Mouse (Mus musculus): ENCODE data around the gene Mink1. TPM values are rescaled to one million over a fixed set of nuclear protein-coding genes. Genes with fewer than 3 reads are reported as not detected.

The Mink1 gene
- polyA plus RNA-seq (2012; rRNA removed): 12.1 and 13.7 TPM in 2 replicates

DNA sequence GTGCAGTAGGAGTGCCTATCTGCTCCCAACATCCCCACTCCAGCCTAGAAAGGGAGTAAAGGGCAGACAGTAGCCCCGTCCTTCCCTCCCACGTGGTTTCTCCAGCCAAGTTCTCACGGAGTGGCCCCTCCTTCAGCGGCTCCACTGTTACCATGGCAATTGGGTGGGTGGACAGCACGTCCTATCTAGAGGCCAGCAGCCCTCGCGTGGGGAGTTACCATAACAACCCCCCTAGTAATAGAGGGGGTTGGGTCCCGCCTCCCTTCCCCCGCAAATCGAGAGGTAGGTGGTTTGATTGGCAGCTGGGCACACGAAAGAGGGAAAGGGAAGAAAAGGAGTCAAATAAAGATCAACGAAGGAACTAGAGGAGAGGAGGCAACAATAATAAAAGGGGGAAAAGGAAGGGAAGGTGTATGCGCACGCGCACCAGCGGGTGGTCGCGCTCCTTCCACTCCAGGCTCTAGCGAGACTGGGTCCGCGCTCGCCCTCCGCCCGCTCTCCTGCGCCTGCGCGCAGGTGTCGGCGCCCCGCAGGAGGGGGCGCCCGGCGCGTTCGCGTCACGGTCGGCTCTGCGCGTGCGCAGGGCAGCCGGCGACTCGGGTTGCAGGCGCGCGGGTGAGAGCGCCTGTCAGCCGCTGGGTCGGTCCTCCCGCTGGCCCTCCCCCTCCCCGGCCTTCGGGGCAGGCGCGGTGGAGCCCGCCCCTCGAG, at the start of gene Mink1:
Gene Mink1, plus strand, starts transcription at position 595 of the 708 bp plus-strand sequence.

DNA sequence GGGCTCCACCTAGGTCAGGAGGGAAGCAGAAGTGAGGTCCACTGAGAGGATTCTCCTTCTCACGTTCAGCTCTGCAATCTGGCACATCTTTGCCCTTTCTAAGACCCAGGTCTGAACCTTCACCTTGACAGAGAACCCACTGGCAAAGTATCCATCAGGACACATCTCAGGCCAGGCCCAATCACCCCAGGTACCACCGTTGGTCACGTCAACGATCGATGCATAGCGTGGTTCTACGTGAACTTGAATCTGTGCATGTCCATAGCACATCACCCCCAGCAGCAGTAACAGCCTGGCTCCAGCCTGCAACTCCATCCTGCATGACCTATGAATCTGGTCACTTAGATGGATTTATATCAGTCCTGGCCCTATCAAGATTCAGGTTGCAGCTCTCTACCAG, 48.4 kb upstream of the Mink1 start, which contains the start of gene Vmo1:
Gene Vmo1, minus strand, starts transcription at position 329 of the 400 bp plus-strand sequence.

DNA sequence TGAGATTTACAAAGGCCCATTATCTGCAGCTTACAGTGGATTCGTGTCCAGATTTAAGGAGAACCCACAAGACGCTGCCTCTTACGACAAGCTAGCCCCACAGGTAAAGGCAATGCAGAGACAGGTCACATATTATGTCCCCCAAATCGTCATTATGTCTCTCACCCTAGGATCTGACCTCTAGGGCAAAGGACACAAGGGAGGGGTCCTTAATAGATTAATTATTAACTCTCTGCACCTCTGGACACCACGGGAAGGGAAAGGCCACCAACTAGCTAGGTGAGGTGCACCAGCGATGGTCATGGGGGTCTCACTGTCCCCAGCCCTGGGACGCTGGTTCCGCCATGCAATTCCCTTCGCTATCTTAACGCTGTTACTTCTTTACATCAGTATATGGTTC, 43.8 kb upstream of the Mink1 start, which contains the start of gene Gltpd2:
Gene Gltpd2, plus strand, starts transcription at position 274 of the 400 bp plus-strand sequence.

DNA sequence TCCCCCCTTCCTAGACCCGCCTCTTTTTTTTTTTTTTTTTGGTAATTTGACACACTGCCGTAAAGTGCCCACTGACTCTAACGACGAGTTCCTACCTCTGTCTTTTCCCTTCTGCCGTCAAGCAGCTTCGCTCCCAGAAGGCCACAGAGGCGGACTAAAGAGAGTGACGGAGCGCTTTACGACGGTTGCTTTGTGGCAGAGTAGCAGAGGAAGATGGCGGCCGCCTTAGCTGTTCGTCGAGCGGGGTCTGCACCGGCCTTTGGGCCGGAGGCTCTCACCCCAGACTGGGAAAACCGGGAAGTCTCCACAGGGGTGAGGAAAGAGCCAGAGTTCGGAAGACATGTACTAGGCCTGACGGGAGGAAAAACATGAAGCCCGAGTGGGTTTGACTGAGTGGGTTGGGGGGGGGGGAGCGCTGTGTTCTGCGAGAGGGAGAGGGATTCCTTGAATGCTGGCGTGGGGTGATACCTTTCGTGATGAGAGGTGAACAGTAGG, 37.5 kb upstream of the Mink1 start, which contains the start of gene Psmb6:
Gene Psmb6, plus strand, starts transcription at position 184 of the 495 bp plus-strand sequence.

DNA sequence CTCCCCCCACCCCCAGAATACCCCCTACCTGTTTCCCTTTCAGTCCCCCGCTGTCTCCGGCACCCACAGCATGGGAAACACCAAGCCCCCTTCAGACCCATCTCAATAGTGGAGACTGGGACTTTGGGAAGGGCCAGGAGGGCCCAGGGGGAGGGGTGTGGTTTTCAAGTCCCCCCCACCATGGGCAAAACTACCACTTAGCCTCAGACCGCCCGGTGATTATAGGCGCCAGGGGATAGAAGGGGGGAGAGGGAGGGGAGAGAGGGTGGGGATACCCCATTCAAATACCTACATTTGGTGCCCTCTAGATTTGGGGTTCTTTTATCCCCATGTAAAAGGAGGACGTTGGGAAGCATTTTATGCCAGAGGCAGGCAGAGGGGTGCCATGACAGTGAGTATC, 29.8 kb upstream of the Mink1 start, which contains the start of gene Gm40193:
Gene Gm40193, minus strand, starts transcription at position 101 of the 400 bp plus-strand sequence.

DNA sequence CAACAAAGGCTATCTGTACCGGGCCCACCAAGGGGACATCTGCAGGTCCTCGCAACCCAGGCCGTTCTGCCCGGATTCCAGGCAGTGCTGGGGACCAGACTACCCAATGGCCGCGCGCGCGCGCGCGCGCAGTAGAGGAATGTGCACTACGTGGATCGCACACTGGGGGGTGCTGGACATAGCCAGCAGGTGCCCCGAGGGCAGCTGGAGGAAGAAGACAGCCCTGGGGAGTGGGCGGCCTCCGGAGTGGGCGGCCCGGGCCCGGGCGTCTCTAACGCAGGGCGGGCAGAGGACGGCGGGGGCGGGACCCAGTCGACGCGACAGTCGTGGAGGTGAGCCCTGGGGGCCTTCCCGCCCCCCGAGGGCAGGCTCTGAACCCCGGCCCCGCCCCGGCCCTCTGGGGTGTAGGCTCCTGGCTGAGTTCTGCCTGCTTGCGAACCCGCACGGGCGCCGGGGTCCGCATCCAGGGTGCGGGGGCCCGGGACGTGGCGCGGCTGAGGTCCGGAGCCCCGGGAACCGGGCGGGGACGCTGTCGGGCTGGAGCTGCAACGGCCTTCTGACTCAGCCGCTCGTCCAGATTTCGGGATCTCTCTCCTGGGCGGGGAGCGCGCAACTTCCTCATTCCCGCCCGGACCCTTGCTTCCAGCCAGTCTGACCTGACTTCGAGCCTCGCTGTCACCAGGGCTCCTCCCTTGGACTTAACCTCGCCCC, 22.6 kb upstream of the Mink1 start, which contains the start of gene Pld2:
Gene Pld2, plus strand, starts transcription at position 188 of the 711 bp plus-strand sequence.

DNA sequence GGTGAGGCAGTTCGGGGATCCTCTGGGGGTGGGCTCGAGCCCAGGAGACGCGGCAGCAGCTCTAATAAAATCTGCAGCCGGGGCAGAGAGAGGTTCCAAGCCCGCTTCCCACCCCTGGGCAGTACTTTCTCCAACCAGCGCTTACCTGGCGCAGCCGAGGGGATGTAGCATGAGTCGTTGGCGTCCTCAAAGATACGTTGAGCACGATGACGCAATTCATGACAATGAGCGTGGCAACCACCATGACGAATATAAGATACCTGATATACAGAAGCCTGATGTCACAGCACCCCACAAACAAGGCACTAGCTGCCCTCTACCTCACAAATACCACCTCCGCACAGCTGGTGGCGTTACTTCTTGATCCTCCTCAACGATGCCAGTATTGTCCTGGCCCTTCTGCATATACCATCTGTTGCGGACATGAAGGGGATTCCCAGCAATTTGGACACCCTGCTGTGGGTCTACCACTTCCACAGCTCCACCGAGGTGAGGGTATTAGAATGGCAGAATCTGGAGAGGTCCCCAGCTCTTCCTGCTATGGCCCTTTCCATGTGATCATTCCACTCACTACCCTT, 52.9 kb downstream of the Mink1 start, which contains the start of gene 4930544D05Rik:
Gene 4930544D05Rik, plus strand, starts transcription at position 333 of the 578 bp plus-strand sequence.

DNA sequence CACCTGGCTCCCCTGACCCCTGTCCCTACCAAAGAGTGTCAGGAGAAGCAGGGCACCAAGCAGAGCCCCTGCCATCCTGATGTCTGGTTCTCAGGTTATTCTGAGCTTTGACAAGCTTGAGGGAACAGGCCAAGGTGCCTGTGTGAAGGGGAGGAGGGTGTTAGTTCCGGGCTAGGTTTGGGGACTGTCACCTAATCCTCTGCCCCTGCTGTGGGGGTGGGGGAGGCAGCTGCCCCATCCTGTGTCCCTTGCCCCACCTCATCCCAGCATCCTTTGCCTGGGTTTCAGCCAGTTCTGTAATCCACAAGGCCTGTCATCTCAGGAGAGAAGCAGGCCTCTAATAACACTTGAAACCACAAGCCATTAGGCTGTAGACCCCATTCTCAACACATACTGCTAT, 56.4 kb downstream of the Mink1 start, which contains the start of gene Chrne:
Gene Chrne, minus strand, starts transcription at position 116 of the 400 bp plus-strand sequence.

DNA sequence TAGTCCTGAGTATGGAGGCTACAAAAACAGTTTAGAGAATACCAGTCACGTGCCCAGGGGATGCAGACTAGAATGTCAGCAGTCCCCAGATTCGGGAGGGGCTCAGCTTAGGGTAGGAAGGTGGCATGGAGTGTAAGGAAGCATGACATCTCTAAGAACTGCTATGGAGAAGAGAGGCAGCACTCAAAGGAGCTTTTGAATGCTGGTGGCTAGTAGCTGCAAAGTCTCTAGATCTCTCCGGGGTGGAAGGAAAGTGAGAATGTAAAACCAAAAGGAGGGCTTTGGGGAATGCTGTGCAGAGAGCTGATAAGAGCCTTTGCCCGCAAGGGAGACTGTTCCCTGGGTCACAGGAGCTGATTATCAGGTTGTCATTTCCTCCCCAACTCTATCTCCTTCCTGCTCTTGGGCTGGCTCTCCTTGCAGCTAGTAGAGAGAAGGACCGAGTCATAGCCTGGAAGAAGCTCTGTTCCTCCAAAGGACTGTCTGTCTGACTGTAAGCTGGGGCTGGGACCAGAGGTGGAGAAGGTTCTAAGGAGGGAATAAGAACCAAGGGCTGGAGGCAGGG, 76.1 kb downstream of the Mink1 start, which contains the start of gene Gp1ba:
Gene Gp1ba, plus strand, starts transcription at position 409 of the 565 bp plus-strand sequence.

DNA sequence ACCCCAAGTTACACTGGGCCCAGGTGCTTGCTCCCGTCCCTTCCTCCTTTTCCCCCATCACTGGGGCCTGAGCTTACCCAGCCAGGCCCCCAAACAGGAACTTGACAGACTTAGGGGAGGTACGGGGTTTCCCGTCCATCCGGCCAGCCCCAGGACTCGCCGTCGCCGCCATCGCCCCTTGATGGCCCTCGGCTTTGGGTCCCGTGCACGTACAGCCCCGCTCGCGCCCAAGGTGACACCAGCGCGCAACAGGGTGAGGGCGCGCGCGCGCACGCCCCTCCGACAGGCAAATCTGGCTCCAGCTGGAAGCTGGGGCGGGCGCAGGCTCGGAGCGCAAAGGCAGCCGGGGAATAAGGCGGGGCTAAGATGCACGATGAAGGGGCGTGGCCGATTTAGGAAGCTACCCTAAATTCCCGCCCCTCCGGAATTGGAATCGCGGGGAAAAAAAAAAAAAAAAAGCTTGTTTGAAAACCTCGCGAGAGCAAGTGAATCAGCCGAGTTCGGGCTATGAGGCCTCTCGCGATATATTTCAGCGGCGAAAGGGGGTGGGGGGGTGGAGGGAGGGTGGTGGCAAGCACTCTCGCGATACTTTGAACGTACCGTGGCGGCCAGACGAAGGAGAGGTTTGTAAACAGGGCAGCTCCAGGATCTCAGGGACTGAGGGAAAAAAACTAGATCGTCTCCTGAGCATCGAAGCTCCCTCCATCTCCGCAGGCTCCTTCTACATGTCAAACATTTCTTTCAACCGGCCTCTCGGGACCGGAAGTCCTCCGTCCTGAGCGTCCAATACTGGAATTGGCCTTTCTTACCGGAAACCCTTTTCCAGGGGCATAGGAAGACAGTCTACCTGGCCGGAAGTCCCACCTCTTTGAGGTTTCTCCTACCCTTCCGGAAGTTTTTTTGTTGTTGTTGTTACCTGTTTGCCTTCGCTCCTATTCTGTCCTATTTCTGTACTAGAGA, 84.3 kb downstream of the Mink1 start, which contains the start of the genes Rnf167 and Slc25a11:
Gene Rnf167, plus strand, starts transcription at position 545 of the 960 bp plus-strand sequence.
Gene Slc25a11, minus strand, starts transcription at position 789 of the 960 bp plus-strand sequence.

DNA sequence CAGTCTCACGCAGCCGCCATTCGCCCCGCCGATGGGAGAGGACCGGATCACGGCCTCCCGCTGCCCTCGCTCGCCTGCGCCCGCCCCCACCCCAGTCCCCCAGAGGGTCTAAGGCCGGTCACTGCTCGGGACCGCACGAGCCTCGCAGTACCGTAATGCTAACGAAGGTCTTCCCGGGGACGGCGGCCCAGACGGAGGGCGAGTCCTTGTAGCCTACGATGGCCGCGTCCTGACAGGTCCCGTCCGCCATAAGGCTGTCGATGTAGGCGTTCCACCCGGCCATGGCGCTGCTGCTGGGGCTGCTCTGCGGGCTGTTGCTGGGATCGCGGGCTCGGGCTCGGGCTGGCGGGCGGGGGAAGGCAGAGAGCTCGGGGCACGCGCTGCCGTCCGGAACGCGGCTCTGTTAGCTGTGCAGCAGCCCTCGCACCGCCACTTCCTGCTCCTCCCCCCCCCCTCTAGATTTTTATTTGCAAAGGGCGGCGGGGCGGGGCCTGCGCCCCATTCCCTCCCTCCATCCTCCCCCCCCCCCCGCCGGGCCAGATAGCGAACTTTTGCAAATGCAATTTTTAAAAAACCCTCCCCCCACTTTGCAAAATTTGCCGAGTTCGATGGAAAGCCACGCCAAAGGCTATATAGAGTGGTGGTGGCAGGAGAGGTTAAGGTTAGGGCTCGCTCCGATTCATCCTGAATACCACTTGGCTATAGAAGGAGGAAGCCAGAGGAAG, 91.7 kb downstream of the Mink1 start, which contains the start of gene Pfn1:
Gene Pfn1, minus strand, starts transcription at position 447 of the 725 bp plus-strand sequence.

DNA sequence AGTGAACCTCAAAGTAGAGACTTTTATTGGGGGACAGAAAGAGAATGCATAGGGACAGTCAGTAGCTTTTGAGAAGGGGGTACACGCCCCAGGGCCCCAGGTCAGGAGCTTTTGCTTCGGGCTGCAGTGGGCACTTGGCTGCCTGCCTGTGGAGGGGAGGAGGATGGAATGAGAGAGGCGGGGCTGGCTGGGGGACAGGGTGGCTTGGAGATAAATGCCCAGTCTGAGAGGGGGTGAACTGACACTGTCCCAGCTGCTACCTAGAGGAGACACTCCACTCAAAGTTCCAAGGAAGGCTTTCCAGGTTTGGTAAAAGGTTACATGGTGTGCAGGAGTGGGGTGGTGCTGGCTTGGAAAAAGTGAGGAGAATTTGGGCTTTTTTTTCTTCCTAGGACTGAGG, 94.3 kb downstream of the Mink1 start, which contains the start of gene Eno3:
Gene Eno3, plus strand, starts transcription at position 239 of the 400 bp plus-strand sequence.

Other genes starting within 250 kb of the Mink1 start
- 0.06 and 0.07 TPM in 2 replicates for gene Alox12e, start 240.3 kb upstream of the Mink1 start, polyA plus RNA-seq (2012; rRNA removed)
- gene Alox15, start 210.8 kb upstream of the Mink1 start, polyA plus RNA-seq (2012; rRNA removed): 0.78 and 0.97 TPM in 2 replicates
- 9.3 and 10.8 TPM in 2 replicates for gene Pelp1, start 152.8 kb upstream of the Mink1 start, polyA plus RNA-seq (2012; rRNA removed)
- gene Arrb2, start 130.2 kb upstream of the Mink1 start, polyA plus RNA-seq (2012; rRNA removed): 16.2 and 19.8 TPM in 2 replicates
- gene Med11, start 111.0 kb upstream of the Mink1 start, polyA plus RNA-seq (2012; rRNA removed): 13.8 and 13.9 TPM in 2 replicates
- 0.29 and 0.30 TPM in 2 replicates for gene Zmynd15, start 103.4 kb upstream of the Mink1 start, polyA plus RNA-seq (2012; rRNA removed)
- 0.85 and 1.2 TPM in 2 replicates for gene Cxcl16, start 102.9 kb upstream of the Mink1 start, polyA plus RNA-seq (2012; rRNA removed)
- 0.66 and 1.0 TPM in 2 replicates for gene Tm4sf5, start 57.6 kb upstream of the Mink1 start, polyA plus RNA-seq (2012; rRNA removed)
- 0.23 and 0.41 TPM in 2 replicates for gene Vmo1, start 48.3 kb upstream of the Mink1 start, polyA plus RNA-seq (2012; rRNA removed)
- gene Gltpd2, start 43.7 kb upstream of the Mink1 start, polyA plus RNA-seq (2012; rRNA removed): 8.8 and 10.9 TPM in 2 replicates
- gene Psmb6, start 37.5 kb upstream of the Mink1 start, polyA plus RNA-seq (2012; rRNA removed): 160 and 165 TPM in 2 replicates
- gene Gm40193, start 29.9 kb upstream of the Mink1 start, polyA plus RNA-seq (2012; rRNA removed): not detected in 2 replicates
- 2.0 and 2.3 TPM in 2 replicates for gene Pld2, start 22.8 kb upstream of the Mink1 start, polyA plus RNA-seq (2012; rRNA removed)
- gene 4930544D05Rik, start 53.0 kb downstream of the Mink1 start, polyA plus RNA-seq (2012; rRNA removed): not detected in 2 replicates
- 0.06 TPM in 1 of 2 replicates, not detected in the other for gene Chrne, start 56.3 kb downstream of the Mink1 start, polyA plus RNA-seq (2012; rRNA removed)
- gene Gp1ba, start 76.2 kb downstream of the Mink1 start, polyA plus RNA-seq (2012; rRNA removed): 3.2 and 4.8 TPM in 2 replicates
- 44.9 and 50.6 TPM in 2 replicates for gene Rnf167, start 84.4 kb downstream of the Mink1 start, polyA plus RNA-seq (2012; rRNA removed)
- gene Slc25a11, start 84.6 kb downstream of the Mink1 start, polyA plus RNA-seq (2012; rRNA removed): 34.1 and 39.6 TPM in 2 replicates
- gene Pfn1, start 91.8 kb downstream of the Mink1 start, polyA plus RNA-seq (2012; rRNA removed): 355 and 466 TPM in 2 replicates
- gene Eno3, start 94.3 kb downstream of the Mink1 start, polyA plus RNA-seq (2012; rRNA removed): 4.1 and 6.4 TPM in 2 replicates
- 48.0 and 50.2 TPM in 2 replicates for gene Spag7, start 106.5 kb downstream of the Mink1 start, polyA plus RNA-seq (2012; rRNA removed)
- 2.2 and 3.1 TPM in 2 replicates for gene Camta2, start 125.2 kb downstream of the Mink1 start, polyA plus RNA-seq (2012; rRNA removed)
- 0.77 and 0.98 TPM in 2 replicates for gene Inca1, start 137.3 kb downstream of the Mink1 start, polyA plus RNA-seq (2012; rRNA removed)
- 5.4 and 5.8 TPM in 2 replicates for gene Kif1c, start 137.7 kb downstream of the Mink1 start, polyA plus RNA-seq (2012; rRNA removed)
- gene Zfp3, start 201.3 kb downstream of the Mink1 start, polyA plus RNA-seq (2012; rRNA removed): 0.70 and 0.74 TPM in 2 replicates
- 0.17 and 0.24 TPM in 2 replicates for gene Scimp, start 249.7 kb downstream of the Mink1 start, polyA plus RNA-seq (2012; rRNA removed)